Mouse (Mus musculus) hindbrain, embryonic 14.5 days (tissue): ENCODE data around the gene Rubcn. TPM values are rescaled to one million over a fixed set of nuclear protein-coding genes. Genes with fewer than 3 reads are reported as not detected.

Experiments used
- ATAC-seq: fragments of 200-750 bp; cut with Nextera tagmentation; 2 replicates; pipeline ENCODE4 v1.8.0; 2017; ENCODE audit warnings: moderate number of reproducible peaks, mild to moderate bottlenecking, moderate TSS enrichment, moderate library complexity; ENCODE audit not compliant: low FRiP score
- DNase-seq: peaks from one replicate; pipeline ENCODE4 v3.0.0-alpha.2; 2015; ENCODE audit warnings: low spot score
- H3K27ac ChIP-seq: fragments of 300-500 bp; sonication (generic); 2 replicates; pipeline ENCODE4 v1.5.1; 2014; ENCODE audit warnings: mild to moderate bottlenecking, moderate library complexity
- H3K27me3 ChIP-seq: fragments of 300-500 bp; sonication (generic); 2 replicates; pipeline ENCODE4 v1.6.1; 2014; ENCODE audit warnings: mild to moderate bottlenecking, low read length, mixed read lengths; ENCODE audit not compliant: control insufficient read depth, insufficient read depth
- H3K36me3 ChIP-seq: fragments of 300-500 bp; sonication (generic); replicated peaks from 2 replicates; pipeline ENCODE4 v1.6.1; 2014; ENCODE audit not compliant: control insufficient read depth, insufficient read depth
- H3K4me1 ChIP-seq: fragments of 300-500 bp; sonication (generic); replicated peaks from 2 replicates; pipeline ENCODE4 v1.6.1; 2014; ENCODE audit warnings: antibody characterized with exemption, low read length, mixed read lengths; ENCODE audit not compliant: control insufficient read depth, insufficient read depth
- H3K4me2 ChIP-seq: fragments of 300-500 bp; sonication (generic); replicated peaks from 2 replicates; pipeline ENCODE4 v1.6.1; 2014; ENCODE audit warnings: mild to moderate bottlenecking, moderate library complexity
- H3K4me3 ChIP-seq: fragments of 300-500 bp; sonication (generic); replicated peaks from 2 replicates; pipeline ENCODE4 v1.5.1; 2014; ENCODE audit warnings: mild to moderate bottlenecking, low read length
- H3K9ac ChIP-seq: fragments of 300-500 bp; sonication (generic); 2 replicates; pipeline ENCODE4 v1.6.1; 2014
- H3K9me3 ChIP-seq: fragments of 300-500 bp; sonication (generic); 2 replicates; pipeline ENCODE4 v1.6.1; 2016; ENCODE audit warnings: low read length; ENCODE audit not compliant: control insufficient read depth
- WGBS: fragments of 180-500 bp; shearing (Covaris S2); extraction: QIAGEN DNeasy Blood & Tissue Kit; methylation state at CpG from one replicate; pipeline ENCODE4 v1.1.7; 2014; 5-methylcytosine and 5-hydroxymethylcytosine counted together
- polyA plus RNA-seq: library from polyadenylated mRNA; unstranded; fragments of >200 nt; fragmentation: Nextera tagmentation; extraction: Ambion mirVana; gene quantifications from 2 replicates; pipeline ENCODE4 v1.2.1, GENCODE M21; 2014

Rubcn gene
- polyA plus RNA-seq, 1 experiment from 2014 or later: 34.2 TPM

DNA sequence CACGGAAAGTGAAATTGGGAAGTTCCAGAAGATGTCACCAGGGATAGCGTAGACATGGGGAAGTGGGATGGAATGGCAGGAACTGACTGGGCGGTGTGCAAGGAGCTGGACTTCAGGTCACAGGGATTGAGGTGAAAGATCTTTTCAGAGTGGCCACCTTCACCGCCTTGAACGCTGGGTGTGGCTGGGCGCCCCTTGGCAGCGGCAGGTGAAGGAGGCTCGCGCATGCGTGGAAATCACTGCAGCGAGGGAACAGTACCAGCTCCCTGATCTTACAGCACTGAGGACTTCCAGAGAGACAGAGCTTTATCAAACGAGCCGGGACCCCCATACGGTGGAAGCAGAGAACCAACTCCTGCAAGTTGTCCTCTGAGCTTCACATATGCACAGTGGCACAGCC lies 63.0 kb downstream of the Rubcn start:
- Histone ChIP-seq H3K27me3 (no peaks in the 10 kb centered on the region), H3K4me1 (peaks cover 11% of the 10 kb centered on the region; the same call in 1 of the 2 replicates), H3K4me2 (peak overlapping the region; percentile 57), H3K4me3 (peak overlapping the region; percentile 20), H3K9ac (peak overlapping the region; percentile 14; the same call in 1 of the 2 replicates), H3K27ac (no peak overlapping the region), H3K36me3 (no peaks in the 10 kb centered on the region), H3K9me3 (no peaks in the 10 kb centered on the region)
- WGBS: 30% methylated on average over 14 of the region's 14 CpGs
- DNase-seq: peak; percentile 33
- ATAC-seq: no peak

DNA sequence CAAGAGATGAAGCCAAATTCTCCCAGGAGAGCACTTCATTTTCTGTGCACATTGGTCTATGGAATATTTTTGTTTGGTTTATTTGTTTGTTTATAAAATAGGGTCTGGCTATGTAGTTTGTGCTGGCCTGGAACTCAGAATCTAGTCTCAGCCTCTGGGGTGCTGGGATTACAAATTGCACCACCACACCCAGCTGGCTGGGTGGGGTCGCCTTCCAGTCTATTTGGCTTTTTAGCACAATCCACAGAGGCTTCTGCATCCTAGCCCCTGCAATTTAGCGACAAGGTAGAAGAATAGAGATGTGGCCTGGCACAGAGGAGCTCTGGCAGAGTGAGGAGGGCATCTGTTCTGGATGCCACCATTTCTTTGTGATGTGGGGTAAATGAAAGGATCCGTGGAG lies 63.8 kb downstream of the Rubcn start:
- no peak overlapping the region for H3K4me3 ChIP-seq
- 67% methylated on average over 3 of the region's 3 CpGs for WGBS

DNA sequence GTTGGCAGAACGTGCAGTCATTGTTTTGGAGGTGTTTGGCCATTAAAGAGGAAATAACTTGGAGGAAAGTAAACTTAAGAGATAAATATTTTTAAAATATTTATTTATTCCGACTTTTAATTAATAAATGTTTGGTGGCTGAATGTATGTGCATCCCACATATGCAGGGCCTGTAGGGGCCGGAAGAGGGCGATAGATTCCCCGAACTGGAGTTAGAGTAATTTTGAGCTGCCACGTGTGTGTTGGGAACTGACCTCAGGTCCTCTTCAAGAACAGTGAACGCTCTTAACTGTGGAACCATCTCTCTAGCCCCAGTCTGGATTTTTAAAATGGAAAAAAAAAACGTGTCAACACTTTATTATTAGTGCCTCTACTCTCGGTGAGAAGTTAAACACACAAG lies 64.2 kb downstream of the Rubcn start:
- ATAC-seq: no peak

More for the DNA sequence above, 63.8 kb downstream of the Rubcn start:
- H3K4me2 ChIP-seq: no peak overlapping the region
- no peaks in the 10 kb centered on the region for H3K36me3 ChIP-seq
- DNase-seq (no peak), ATAC-seq (no peak)
- no peaks in the 10 kb centered on the region for H3K27me3 ChIP-seq
- no peak overlapping the region for H3K9ac ChIP-seq
- H3K9me3 ChIP-seq: no peaks in the 10 kb centered on the region
- no peak overlapping the region for H3K27ac ChIP-seq
- peaks cover 11% of the 10 kb centered on the region; the same call in 1 of the 2 replicates for H3K4me1 ChIP-seq

DNA sequence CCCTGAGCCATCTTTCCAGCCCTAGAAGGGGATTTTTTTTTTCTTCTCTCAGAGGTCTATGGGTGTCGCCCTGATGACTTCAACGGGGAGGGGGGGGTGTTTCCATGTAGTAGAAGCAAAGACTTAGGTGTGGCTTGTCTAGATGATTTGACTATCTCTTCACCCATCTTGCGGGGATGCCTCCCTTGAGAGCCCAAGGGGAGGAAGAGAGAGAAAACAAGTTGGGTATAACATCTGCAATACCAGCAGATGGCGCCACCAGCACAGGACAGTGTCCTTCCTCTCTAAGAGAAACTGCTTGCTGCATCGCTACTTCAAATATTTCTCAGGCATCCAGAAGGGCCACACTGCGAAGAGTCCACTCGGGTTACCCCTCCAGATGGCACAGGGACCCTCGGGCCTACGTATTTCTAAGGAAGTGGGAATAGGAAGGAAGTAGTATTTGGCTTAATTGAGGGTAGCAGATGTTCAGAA lies 64.6 kb downstream of the Rubcn start:
- WGBS: 5% methylated on average over 9 of the region's 9 CpGs
- Histone ChIP-seq H3K27me3 (no peaks in the 10 kb centered on the region), H3K9ac (no peak overlapping the region), H3K4me3 (no peak overlapping the region), H3K4me1 (peaks cover 11% of the 10 kb centered on the region; the same call in 1 of the 2 replicates), H3K36me3 (no peaks in the 10 kb centered on the region), H3K9me3 (no peaks in the 10 kb centered on the region), H3K4me2 (0 out of 2 replicates have a peak overlapping the region, but pooled peaks have one; percentile 23), H3K27ac (no peak overlapping the region)
- ATAC-seq (no peak; the same call in 1 of the 2 replicates), DNase-seq (peak; percentile 84)

More for the DNA sequence above, 64.2 kb downstream of the Rubcn start:
- H3K36me3 ChIP-seq: no peaks in the 10 kb centered on the region
- H3K4me1 ChIP-seq: peaks cover 11% of the 10 kb centered on the region; the same call in 1 of the 2 replicates
- DNase-seq: no peak
- 56% methylated on average over 9 of the region's 9 CpGs for WGBS
- H3K4me3 ChIP-seq: no peak overlapping the region
- no peaks in the 10 kb centered on the region for H3K27me3 ChIP-seq
- H3K9ac ChIP-seq: no peak overlapping the region
- no peaks in the 10 kb centered on the region for H3K9me3 ChIP-seq
- H3K4me2 ChIP-seq: 0 out of 2 replicates have a peak overlapping the region, but pooled peaks have one; percentile 23
- H3K27ac ChIP-seq: no peak overlapping the region

DNA sequence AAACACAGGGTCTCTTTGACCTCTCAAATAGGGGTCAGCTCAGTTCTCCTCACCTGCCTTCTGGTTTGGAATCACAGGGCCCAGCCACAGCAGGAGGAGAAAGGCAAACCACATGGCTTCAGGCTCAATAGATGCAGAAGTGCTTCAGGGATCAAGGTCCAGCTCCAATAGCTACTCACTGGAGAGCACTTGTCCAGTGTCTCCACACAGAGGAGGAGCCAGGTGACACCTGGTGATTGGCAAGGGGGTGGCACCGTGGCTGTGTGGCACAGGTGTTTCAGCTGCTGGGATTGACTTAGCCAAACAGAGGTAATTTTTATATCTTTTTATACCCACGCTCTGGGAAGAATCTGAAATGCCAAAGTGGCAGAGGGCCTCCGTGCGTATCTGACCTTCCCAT lies 67.2 kb downstream of the Rubcn start, which contains the start of gene Smbd1:
Gene Smbd1 (minus strand): TSS at position 157 of the 400 bp plus-strand sequence.
- H3K4me2 ChIP-seq: no peak within 1 kb of the TSS
- no peak within 1 kb of the TSS for H3K4me3 ChIP-seq
- ATAC-seq (no peak), DNase-seq (no peak)
- no peak within 1 kb of the TSS for H3K27ac ChIP-seq
- no peak within 1 kb of the TSS for H3K9ac ChIP-seq
- H3K4me1 ChIP-seq: peaks cover 10% of the 10 kb centered on the region; the same call in 1 of the 2 replicates
- H3K27me3 ChIP-seq: no peaks in the 10 kb centered on the region
- H3K36me3 ChIP-seq: no peaks in the 10 kb centered on the region
- WGBS: 88% methylated on average over 4 of the region's 4 CpGs
- no peaks in the 10 kb centered on the region for H3K9me3 ChIP-seq

DNA sequence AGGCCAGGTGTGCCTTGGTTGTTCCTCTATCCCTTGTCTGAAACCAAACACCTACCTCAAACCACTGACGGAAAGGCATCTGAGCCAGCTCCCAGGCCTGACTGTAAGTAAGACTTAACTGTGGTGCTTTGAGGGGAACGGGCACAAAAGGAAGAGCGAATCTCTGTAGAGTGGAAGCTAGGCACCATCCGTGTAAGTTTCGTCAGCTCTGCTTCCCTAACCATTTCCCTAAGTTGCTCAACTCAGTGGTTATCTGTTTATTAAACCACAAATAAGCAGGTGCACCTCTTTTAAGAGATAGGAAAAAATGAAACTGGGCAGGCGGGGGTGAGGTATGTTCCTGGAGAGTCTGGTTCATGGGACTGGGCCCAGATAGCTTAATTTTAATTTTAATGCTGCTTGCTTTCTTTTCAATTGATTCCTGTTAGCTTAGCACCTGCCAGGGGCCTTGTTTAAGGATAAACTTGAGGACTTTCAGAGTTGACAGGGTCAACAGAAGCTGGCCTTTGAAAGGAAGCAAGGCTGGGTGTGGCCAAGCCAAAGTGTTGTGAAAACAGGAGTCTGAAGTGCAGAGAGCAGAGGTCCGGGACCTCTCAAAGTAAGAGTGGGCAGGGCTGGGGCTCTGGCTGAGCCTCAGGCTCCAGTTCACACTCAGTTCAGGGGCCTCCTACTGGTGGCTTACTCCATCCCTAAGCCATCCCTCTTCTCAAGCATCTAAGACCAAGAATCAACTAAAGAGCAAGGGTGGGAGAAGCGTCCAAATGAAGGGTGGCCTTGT lies 70.0 kb downstream of the Rubcn start:
- Histone ChIP-seq H3K4me1 (no peaks in the 10 kb centered on the region), H3K4me2 (no peak overlapping the region), H3K27me3 (no peaks in the 10 kb centered on the region), H3K27ac (no peak overlapping the region), H3K9me3 (no peaks in the 10 kb centered on the region), H3K9ac (no peak overlapping the region), H3K4me3 (no peak overlapping the region), H3K36me3 (no peaks in the 10 kb centered on the region)
- WGBS: 62% methylated on average over 8 of the region's 8 CpGs
- ATAC-seq: no peak
- no peak for DNase-seq

DNA sequence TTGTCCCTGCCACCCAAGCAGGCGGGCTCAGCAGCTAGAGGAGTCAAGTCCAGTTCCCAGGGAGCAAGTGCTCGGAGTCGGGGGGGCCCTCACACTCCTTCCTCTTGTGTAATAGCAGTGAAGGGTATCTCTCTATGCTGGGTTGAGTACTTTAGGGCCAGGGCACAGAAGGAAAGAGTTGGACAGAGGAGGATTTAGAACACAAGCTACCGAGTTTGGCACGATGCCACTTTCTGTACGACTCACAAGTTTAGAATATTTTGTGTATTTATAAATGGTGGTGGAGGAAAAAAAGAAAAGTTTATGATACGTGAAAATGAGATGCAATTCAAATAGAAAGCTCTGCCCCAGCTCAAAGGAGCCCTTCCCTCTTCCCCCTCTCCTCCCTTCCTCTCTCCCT lies 72.4 kb downstream of the Rubcn start:
- H3K27me3 ChIP-seq: no peaks in the 10 kb centered on the region
- no peaks in the 10 kb centered on the region for H3K9me3 ChIP-seq
- ATAC-seq: no peak
- no peak for DNase-seq
- no peaks in the 10 kb centered on the region for H3K36me3 ChIP-seq
- 88% methylated on average over 7 of the region's 7 CpGs for WGBS
- no peak overlapping the region for H3K4me2 ChIP-seq
- no peak overlapping the region for H3K27ac ChIP-seq
- no peaks in the 10 kb centered on the region for H3K4me1 ChIP-seq
- H3K4me3 ChIP-seq: no peak overlapping the region
- no peak overlapping the region for H3K9ac ChIP-seq

DNA sequence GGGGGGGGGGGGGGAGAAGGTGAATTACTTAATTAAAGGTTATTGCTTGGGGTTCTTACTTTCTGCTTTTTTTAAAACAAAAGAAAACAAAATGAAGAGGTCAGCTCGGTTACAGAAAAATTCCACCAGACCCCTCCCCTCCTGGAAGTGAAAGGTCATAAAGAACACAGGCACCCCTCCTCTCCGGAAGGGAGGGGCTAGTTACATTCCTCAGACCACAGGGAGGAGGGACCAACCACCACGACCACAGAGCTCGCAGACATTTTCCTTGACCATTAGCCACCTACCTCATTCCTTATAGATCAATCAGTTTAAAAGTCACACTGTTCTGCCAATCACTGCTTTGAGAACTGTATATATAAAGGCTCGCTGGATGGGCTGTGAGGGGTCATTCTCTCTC lies 73.7 kb downstream of the Rubcn start:
- Histone ChIP-seq H3K27me3 (no peaks in the 10 kb centered on the region), H3K9ac (no peak overlapping the region), H3K27ac (no peak overlapping the region), H3K4me1 (no peaks in the 10 kb centered on the region), H3K4me3 (no peak overlapping the region), H3K36me3 (no peaks in the 10 kb centered on the region), H3K9me3 (no peaks in the 10 kb centered on the region), H3K4me2 (no peak overlapping the region)
- DNase-seq: no peak
- ATAC-seq: no peak
- 56% methylated on average over 5 of the region's 5 CpGs for WGBS

DNA sequence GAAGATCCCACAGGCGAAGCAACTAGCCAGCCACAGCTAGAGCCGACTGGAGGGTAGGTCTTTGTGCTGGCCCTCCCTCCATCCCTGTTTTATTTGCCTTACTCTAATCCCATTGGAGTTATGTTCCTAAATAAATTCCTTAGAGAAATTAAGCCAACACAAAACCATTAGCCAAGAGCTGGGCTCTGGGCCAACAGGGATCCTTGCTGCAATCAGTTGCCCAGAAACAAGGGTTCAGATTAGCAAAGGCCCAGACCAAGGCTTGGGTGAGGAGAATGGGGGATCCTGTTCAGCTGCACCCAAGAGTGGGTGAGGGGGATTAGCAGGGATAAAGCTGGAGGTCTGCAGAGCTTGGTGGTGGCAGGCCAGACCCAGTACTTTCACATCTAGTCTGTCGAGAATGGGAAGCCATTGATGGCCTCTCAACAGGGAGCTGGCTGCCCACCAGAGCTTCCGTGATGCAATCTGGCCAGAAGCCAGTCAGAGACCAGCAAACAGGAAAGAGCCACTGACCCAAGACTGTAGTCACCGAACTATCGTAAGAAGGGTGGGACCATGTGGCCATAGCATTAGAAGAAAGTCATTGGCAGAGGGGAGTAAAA lies 74.2 kb downstream of the Rubcn start:
- DNase-seq (peak; percentile 68), ATAC-seq (peak; percentile 82; the same call in 1 of the 2 replicates)
- Histone ChIP-seq H3K27ac (no peak overlapping the region), H3K4me2 (no peak overlapping the region), H3K4me3 (no peak overlapping the region), H3K36me3 (no peaks in the 10 kb centered on the region), H3K9ac (no peak overlapping the region), H3K27me3 (no peaks in the 10 kb centered on the region), H3K9me3 (no peaks in the 10 kb centered on the region), H3K4me1 (no peaks in the 10 kb centered on the region)
- 44% methylated on average over 6 of the region's 6 CpGs for WGBS
